Mouse (Mus musculus): ENCODE data around the gene Abtb1. TPM values are rescaled to one million over a fixed set of nuclear protein-coding genes. Genes with fewer than 3 reads are reported as not detected.
A peak's percentile ranks its signal among the peaks of the same experiment; 100 is the strongest.

Gene Abtb1
- polyA plus RNA-seq, 2 experiments, result 24.9 to 50.8 TPM

GRCm38 (mm10) chr6:88857249-88857648 lies 15.5 kb upstream of the Abtb1 start:
- ATAC-seq (ENCODE audit: low FRiP score, low read depth) (0 out of 2 replicates have a peak, but pooled peaks have one; percentile 21), DNase-seq (ENCODE audit: low spot score) (peak; percentile 21)
- Histone ChIP-seq H3K4me2 (replicated peaks; ENCODE audit: low read depth, low read length, severe bottlenecking) (no peak overlapping the region), H3K9me3 (ENCODE audit: control insufficient read depth, low read length) (0 out of 2 replicates have a peak, but pooled peaks cover 4% of the 10 kb centered on the region), H3K9ac (ENCODE audit: low read depth, low read length, severe bottlenecking) (peak overlapping the region; percentile 12; the same call in 1 of the 2 replicates), H3K36me3 (ENCODE audit: control insufficient read depth, insufficient read depth, low read length) (peaks cover 16% of the 10 kb centered on the region), H3K27me3 (ENCODE audit: control insufficient read depth, insufficient read depth, low read length) (no peaks in the 10 kb centered on the region), H3K4me3 (replicated peaks; ENCODE audit: low read length) (no peak overlapping the region), H3K27ac (replicated peaks; ENCODE audit: low read depth, low read length) (no peak overlapping the region), H3K4me1 (ENCODE audit: control insufficient read depth, insufficient read depth, low read length) (no peaks in the 10 kb centered on the region)
- TF ChIP-seq POLR2A (IDR thresholded peaks at IDR 0.05; ENCODE audit: borderline replicate concordance, extremely low read depth, insufficient read depth, insufficient read length), result no peak
- WGBS, result 49% methylated on average over 9 of the region's 9 CpGs

DNA sequence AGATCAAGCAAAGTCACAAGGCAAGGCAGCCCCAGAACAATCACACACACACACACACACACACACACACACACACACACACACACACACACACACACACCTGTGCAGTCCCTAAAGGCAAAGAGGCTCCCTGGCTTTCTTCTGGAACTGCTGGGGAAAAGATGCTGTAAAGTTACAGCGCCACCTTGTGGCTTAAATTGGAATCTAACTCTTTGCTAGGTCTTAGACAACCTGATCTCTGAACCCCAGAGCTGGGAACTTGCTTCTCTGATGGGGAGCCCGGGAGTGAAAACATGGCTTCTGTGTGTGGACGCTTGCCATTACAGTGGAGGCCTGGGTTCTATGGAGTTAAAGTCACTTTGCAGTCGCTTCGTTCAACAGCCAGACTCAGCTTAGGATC lies 13.9 kb upstream of the Abtb1 start:
- Histone ChIP-seq H3K4me2 (replicated peaks; ENCODE audit: low read depth, low read length, severe bottlenecking) (no peak overlapping the region), H3K36me3 (ENCODE audit: control insufficient read depth, insufficient read depth, low read length) (peaks cover 2% of the 10 kb centered on the region), H3K4me1 (ENCODE audit: control insufficient read depth, insufficient read depth, low read length) (no peaks in the 10 kb centered on the region), H3K9me3 (ENCODE audit: control insufficient read depth, low read length) (no peaks in the 10 kb centered on the region), H3K27me3 (ENCODE audit: control insufficient read depth, insufficient read depth, low read length) (no peaks in the 10 kb centered on the region), H3K27ac (replicated peaks; ENCODE audit: low read depth, low read length) (no peak overlapping the region), H3K4me3 (replicated peaks; ENCODE audit: low read length) (no peak overlapping the region), H3K9ac (ENCODE audit: low read depth, low read length, severe bottlenecking) (no peak overlapping the region)
- no peak for TF ChIP-seq POLR2A (IDR thresholded peaks at IDR 0.05; ENCODE audit: borderline replicate concordance, extremely low read depth, insufficient read depth, insufficient read length)
- 23% methylated on average over 5 of the region's 5 CpGs for WGBS
- ATAC-seq (ENCODE audit: low FRiP score, low read depth) (0 out of 2 replicates have a peak, but pooled peaks have one; percentile 10), DNase-seq (ENCODE audit: low spot score) (peak; percentile 88)

- H3K9ac ChIP-seq (ENCODE audit: low read depth, low read length, severe bottlenecking), result no peak overlapping the region
- WGBS, result 74% methylated on average over 5 of the region's 5 CpGs
- no peak overlapping the region for H3K4me2 ChIP-seq (replicated peaks; ENCODE audit: low read depth, low read length, severe bottlenecking)
- no peak overlapping the region for H3K27ac ChIP-seq (replicated peaks; ENCODE audit: low read depth, low read length)
- no peak for ATAC-seq (ENCODE audit: low FRiP score, low read depth)
- TF ChIP-seq POLR2A (IDR thresholded peaks at IDR 0.05; ENCODE audit: borderline replicate concordance, extremely low read depth, insufficient read depth, insufficient read length), result no peak
- H3K4me3 ChIP-seq (replicated peaks; ENCODE audit: low read length), result no peak overlapping the region
- peaks cover 5% of the 10 kb centered on the region; the same call in 1 of the 2 replicates for H3K36me3 ChIP-seq (ENCODE audit: control insufficient read depth, insufficient read depth, low read length)
- no peaks in the 10 kb centered on the region for H3K9me3 ChIP-seq (ENCODE audit: control insufficient read depth, low read length)
- no peak for DNase-seq (ENCODE audit: low spot score)
- H3K27me3 ChIP-seq (ENCODE audit: control insufficient read depth, insufficient read depth, low read length), result no peaks in the 10 kb centered on the region
- H3K4me1 ChIP-seq (ENCODE audit: control insufficient read depth, insufficient read depth, low read length), result no peaks in the 10 kb centered on the region
These were observed 12.7 kb upstream of the Abtb1 start for GRCm38 (mm10) chr6:88854509-88854908.

GRCm38 (mm10) chr6:88850034-88850433 lies 8.2 kb upstream of the Abtb1 start:
- TF ChIP-seq POLR2A (IDR thresholded peaks at IDR 0.05; ENCODE audit: borderline replicate concordance, extremely low read depth, insufficient read depth, insufficient read length), result no peak
- 85% methylated on average over 7 of the region's 7 CpGs for WGBS
- H3K36me3 ChIP-seq (ENCODE audit: control insufficient read depth, insufficient read depth, low read length), result peaks cover 27% of the 10 kb centered on the region
- H3K9ac ChIP-seq (ENCODE audit: low read depth, low read length, severe bottlenecking), result no peak overlapping the region
- no peaks in the 10 kb centered on the region for H3K9me3 ChIP-seq (ENCODE audit: control insufficient read depth, low read length)
- no peak overlapping the region for H3K27ac ChIP-seq (replicated peaks; ENCODE audit: low read depth, low read length)
- no peak overlapping the region for H3K4me2 ChIP-seq (replicated peaks; ENCODE audit: low read depth, low read length, severe bottlenecking)
- no peaks in the 10 kb centered on the region for H3K4me1 ChIP-seq (ENCODE audit: control insufficient read depth, insufficient read depth, low read length)
- no peak for ATAC-seq (ENCODE audit: low FRiP score, low read depth)
- no peak for DNase-seq (ENCODE audit: low spot score)
- H3K4me3 ChIP-seq (replicated peaks; ENCODE audit: low read length), result no peak overlapping the region
- no peaks in the 10 kb centered on the region for H3K27me3 ChIP-seq (ENCODE audit: control insufficient read depth, insufficient read depth, low read length)

GRCm38 (mm10) chr6:88849270-88849669 lies 7.5 kb upstream of the Abtb1 start:
- no peak for ATAC-seq (ENCODE audit: low FRiP score, low read depth)
- no peak for TF ChIP-seq POLR2A (IDR thresholded peaks at IDR 0.05; ENCODE audit: borderline replicate concordance, extremely low read depth, insufficient read depth, insufficient read length)

DNA sequence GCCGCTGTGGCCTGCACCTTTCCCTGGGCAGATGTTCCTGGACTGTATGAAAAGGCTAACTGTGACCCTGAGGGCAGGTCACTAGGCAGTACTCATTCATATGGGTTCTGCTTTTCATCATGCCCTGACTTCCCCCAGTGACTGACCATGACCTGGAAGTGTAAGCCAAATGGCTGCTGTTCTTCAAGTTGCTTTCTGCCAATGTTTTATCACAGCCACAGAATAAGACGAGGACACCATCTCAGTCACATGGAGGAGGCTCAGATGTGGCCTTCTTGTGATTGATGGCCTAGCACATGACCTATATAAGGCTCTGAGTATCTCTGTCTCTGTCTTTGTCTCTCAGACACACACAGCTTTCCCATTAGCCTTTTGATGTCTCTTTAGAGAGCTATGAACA lies 5.8 kb upstream of the Abtb1 start:
- peaks cover 6% of the 10 kb centered on the region; the same call in 1 of the 2 replicates for H3K4me1 ChIP-seq (ENCODE audit: control insufficient read depth, insufficient read depth, low read length)
- no peak overlapping the region for H3K4me3 ChIP-seq (replicated peaks; ENCODE audit: low read length)
- WGBS, result 33% methylated on average over 2 of the region's 2 CpGs
- ATAC-seq (ENCODE audit: low FRiP score, low read depth) (no peak), DNase-seq (ENCODE audit: low spot score) (no peak)
- no peaks in the 10 kb centered on the region for H3K27me3 ChIP-seq (ENCODE audit: control insufficient read depth, insufficient read depth, low read length)
- H3K9me3 ChIP-seq (ENCODE audit: control insufficient read depth, low read length), result no peaks in the 10 kb centered on the region
- H3K36me3 ChIP-seq (ENCODE audit: control insufficient read depth, insufficient read depth, low read length), result peaks cover 29% of the 10 kb centered on the region
- H3K27ac ChIP-seq (replicated peaks; ENCODE audit: low read depth, low read length), result no peak overlapping the region
- H3K4me2 ChIP-seq (replicated peaks; ENCODE audit: low read depth, low read length, severe bottlenecking), result no peak overlapping the region
- no peak for TF ChIP-seq POLR2A (IDR thresholded peaks at IDR 0.05; ENCODE audit: borderline replicate concordance, extremely low read depth, insufficient read depth, insufficient read length)
- H3K9ac ChIP-seq (ENCODE audit: low read depth, low read length, severe bottlenecking), result no peak overlapping the region

More at GRCm38 (mm10) chr6:88849270-88849669, 7.5 kb upstream of the Abtb1 start:
- WGBS, result 83% methylated on average over 2 of the region's 4 CpGs
- Histone ChIP-seq H3K36me3 (ENCODE audit: control insufficient read depth, insufficient read depth, low read length) (peaks cover 29% of the 10 kb centered on the region), H3K9ac (ENCODE audit: low read depth, low read length, severe bottlenecking) (no peak overlapping the region), H3K4me1 (ENCODE audit: control insufficient read depth, insufficient read depth, low read length) (no peaks in the 10 kb centered on the region), H3K9me3 (ENCODE audit: control insufficient read depth, low read length) (no peaks in the 10 kb centered on the region), H3K4me2 (replicated peaks; ENCODE audit: low read depth, low read length, severe bottlenecking) (no peak overlapping the region), H3K27me3 (ENCODE audit: control insufficient read depth, insufficient read depth, low read length) (no peaks in the 10 kb centered on the region), H3K27ac (replicated peaks; ENCODE audit: low read depth, low read length) (no peak overlapping the region), H3K4me3 (replicated peaks; ENCODE audit: low read length) (no peak overlapping the region)
- no peak for DNase-seq (ENCODE audit: low spot score)

All from limb, embryonic 14.5 days (tissue).